Mouse (Mus musculus) CD8-positive naive resting alpha-beta T cell, adult 2 months (primary cell): ENCODE measurements around the gene Borcs7.

Source experiments
- DNase-seq, 2 experiments: peaks; one replicate each; pipeline ENCODE4 v3.0.0; 2022; ENCODE audit warnings: low read depth in 2 of 2, low spot score in 2 of 2

The Borcs7 gene

DNA sequence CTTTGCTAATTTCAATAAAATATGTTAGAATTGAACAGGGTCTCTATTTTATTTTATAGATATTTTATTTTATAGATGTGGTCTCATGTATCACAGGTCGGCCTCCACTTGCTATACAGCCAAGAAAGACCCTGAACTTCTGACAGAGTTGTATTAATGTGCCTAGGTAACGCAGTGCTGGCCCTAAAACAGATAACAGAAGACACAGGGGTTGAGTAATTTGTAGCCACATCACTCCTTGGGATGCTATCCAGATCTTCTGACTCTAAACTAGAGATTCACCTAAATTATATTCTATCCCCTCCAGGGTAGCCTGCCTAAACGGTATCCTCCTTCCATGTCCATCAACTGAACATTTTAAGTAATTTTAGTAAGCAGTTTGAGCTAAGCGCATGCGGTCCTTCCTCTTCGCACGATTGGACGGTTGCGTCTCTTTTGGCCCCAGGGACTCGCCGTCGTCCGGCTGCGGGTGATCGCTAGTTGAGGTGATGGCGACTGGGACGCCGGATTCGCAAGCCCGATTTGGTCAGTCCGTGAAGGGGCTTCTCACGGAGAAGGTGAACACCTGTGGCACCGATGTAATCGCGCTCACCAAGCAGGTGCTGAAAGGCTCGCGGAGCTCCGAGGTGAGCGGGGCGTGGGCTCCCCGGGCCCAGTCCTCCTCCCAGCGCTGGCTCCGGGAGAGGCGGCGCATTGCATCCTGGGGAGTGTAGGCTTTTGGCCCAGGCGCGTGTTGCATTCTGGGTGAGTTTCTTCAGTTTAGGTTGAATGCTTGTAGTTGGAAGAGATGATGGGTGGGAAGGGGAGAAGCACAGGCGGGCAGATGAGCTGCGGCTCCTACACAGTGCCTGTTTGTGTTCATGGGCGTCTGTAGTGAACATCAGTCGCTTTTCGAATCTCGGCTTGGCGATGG lies at the start of gene Borcs7:
Borcs7 (plus strand) TSS at position 447 of the 913 bp plus-strand sequence.
- DNase-seq, result peak; percentile 62 to 71

DNA sequence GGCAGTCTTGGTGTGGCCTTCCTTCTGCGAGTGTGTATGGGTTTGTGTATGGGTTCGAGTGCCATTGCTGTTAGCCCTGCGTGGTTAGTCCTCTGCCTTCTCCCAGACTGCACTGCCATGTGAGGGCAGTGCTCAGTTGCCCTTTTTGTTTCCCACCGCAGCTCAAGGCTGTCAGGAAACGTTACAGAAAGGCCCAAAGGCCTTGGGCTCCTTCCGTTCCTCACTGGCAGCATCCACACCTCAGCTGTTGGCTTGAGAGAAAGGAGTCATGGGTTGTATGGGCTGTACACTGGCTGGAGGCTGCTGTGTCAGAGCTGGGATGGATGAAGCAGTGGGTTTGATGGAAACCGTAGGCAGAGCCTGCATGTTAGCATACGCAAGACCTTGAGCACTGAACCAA lies 48.9 kb upstream of the Borcs7 start:
- DNase-seq, result no peak

DNA sequence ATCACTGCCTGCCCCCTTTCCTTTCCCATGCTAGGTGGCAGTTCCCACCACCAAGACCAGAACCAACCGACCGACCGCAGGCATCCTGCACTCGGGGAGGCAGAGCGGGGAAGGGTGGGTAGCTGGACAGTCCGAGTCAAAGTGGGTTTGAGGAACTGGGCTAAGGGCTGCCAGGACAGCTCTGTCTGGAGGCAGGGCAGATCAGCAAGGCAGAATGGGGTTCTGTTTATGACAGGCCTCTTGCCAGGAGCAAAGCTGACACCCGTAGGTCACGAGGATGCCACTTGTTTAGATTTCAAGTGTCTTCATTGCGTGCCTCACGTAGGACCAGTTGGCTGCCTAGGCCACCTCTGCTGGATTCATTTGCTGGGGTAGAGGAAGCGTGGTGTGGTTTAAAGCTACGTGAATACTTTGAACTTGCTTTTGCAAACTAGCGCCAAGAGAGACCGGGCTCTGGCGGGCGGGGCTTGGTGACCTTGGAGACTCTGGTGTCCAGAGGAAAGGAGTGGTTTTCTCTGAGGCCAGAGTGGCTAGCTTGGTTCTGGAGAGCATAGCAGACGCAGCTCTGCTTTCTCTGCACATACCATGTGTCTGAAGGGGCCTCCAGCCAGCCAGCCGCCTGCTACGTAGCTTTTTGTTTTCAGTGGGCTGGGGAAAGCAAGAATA lies 48.2 kb upstream of the Borcs7 start:
- no peak for DNase-seq

DNA sequence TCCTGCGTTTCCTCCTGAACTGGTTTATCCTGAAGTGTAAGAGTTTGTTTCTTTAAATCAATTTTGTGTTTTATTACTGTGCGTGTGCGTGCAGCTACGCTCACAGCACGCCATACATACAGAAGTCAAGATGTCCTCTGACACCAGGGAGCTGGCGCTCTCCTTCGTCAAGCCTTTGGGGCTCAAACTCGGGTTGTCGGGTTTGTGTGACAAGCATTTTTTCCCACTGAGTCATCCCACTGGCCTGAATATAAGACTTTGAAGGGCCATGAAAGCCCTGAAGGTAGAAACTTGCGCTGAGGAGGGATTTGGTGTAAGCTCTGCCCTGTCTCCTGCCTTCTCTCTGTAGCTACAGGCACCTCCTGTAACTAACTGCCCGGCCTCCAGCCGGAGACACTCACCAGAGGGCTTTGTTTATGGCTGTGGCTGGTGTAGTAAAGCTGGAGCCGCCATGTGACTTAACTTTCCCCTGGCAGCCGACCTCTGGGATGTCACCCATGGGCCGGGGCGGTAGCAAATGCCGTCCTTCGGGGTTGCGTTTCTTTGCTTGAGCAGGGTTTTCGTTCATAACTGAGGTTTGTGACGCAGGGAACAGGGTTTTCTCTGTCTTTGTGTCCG lies 47.5 kb upstream of the Borcs7 start:
- DNase-seq, result no peak

DNA sequence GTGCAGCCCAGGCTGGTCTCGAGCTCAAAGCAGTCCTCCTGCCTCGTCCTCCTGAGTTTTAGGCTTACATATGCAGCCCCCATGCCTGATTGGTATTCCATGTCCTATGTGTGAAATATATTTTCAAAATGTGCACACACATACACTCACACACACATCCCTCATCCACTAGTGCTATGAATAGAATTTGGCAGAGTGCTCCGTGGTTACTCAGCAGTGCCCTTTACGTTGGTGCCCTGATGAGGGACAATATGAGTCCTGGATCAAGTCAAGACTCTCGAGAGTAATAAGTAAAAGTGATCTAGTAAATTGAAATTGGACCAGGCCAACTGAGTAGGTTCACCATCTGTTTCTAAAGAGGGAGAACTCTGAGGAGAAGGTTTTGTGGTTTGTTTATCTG lies 46.5 kb upstream of the Borcs7 start:
- DNase-seq, result no peak

DNA sequence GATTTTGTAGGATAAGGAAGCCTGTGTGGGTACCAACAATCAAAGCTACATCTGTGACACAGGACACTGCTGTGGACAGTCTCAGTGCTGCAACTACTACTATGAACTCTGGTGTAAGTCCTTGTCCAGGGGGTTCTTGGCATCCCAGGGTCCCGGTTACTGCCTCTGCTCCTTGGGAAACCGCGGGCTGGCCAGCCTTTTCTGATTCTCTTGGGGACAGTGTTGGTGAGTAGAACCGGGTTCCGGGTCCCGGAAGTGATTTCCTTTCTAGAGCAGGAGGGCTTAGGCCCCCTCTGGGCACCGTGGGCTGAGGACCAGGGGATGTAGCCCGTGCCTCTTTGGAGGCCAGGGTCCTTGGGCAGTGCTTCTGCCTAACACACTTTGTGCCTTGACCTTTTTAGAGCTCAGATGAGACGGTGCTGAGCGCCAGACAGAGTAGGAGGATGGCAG lies 45.3 kb upstream of the Borcs7 start:
- DNase-seq, result no peak

DNA sequence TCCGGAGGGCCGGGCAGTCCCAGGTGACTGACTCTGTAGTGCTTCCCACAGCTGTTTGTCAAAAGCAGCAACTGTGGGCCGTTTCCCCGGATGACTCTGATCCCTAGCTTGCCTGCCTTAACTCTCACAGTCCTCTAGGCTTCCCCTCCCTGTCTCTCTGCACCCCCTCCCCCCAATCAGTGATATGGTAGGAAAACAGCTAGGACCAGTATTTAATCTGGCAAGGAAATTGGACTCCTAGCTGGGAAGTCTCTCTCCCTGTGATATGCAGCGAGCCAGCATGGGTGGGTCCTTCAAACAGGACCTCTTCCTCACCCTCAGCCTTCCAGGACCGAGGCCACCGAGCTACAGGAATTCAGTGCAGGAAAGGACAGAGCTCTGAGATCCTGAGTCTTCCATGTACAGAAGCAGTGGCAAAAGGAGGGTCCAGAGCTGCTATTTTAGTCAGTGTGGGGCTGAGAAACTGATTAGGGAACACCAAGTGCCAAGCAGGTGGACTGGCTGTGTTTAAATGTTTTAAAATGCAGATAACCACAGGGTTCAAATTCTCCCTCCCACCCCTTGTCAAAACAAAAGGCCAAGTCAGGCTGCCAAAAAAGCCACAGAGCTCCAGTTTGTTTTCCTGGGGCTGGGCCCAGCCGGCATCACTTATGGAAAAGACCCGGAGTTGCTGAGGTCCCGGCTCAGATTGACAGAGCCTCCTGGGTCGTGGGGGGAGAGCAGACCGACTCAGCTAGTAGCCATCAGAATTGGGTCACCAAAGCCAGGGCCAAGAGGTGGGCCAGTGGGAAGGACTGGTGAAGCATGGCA lies 44.7 kb upstream of the Borcs7 start:
- DNase-seq, result no peak

DNA sequence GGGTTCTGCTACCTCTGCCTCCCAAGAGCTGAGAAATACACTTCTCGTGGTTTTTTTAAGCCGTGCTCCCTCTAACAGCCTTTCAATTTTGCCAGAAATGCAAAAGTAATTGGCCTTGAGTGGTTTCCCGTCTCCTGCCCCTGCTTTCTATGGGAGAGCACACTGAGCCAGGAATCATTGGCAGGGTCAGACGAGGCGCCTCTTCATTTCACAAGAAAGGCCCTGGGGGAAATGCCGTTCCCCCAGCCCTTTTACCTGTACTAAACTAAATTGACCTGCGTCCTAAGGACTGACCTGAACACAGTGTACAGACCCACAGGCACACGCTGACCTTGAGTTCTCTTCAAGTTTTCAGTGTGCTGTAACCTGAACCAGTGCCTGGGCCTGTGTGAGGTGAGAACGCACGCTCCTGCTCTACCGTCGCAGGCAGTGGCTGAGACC lies 43.6 kb upstream of the Borcs7 start:
- DNase-seq, result no peak

DNA sequence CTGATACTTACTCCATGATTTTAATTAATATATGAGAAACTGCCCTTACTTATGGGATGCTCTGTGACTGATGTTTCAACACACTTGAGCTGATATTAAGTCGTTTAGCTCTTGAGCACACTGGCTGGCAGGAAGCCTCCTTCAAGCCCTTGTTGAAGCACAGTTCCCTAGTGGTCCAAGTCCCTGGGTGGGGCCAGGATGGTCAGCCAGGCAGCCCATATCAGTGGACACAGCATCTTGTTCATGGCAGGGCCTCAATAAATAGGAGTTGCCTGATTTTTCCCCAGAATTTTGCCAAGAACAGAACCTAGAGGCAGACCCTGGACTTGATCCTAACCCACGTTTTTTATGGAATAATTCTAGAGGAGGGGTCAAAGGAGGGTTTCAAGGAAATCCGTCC lies 42.5 kb upstream of the Borcs7 start:
- no peak for DNase-seq

DNA sequence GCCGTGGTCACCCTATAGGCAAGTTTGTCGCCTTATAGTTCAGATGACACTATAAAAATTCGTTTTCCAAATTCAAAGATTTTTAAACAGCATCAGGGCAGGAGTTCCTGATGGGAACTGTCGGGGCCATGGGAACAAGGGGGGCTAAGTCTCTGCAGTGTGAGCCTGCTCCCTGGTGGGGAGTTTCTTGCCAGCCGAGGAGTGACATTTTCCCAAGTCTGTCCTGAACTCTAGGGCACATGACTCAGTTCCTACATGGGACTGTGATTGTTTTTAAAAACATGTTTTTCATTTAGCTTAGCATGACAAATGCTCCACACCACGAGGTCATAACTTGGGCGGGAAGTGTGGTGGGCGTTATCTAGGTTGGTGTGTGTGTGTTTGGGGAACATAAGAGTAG lies 41.9 kb upstream of the Borcs7 start:
- no peak for DNase-seq

DNA sequence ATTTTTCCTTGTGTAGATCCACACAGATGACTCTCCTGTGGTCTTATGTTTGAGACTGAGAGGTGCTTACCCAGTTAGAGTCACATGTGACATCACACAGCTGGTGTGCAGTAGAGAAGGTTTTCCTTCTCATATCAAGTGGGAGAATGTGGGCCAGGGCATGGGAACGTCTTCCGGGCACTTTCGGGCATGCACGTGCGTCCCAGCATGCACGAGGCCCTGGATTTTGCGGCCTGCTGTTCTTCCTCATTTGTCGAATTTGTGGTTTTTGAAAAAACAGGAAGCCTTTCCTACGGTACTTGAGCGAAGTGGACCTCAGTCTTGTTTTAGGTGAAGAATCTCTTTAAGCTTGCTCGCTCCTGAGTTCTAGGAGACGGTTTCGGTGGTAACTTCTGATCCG lies 41.1 kb upstream of the Borcs7 start:
- DNase-seq, result no peak

DNA sequence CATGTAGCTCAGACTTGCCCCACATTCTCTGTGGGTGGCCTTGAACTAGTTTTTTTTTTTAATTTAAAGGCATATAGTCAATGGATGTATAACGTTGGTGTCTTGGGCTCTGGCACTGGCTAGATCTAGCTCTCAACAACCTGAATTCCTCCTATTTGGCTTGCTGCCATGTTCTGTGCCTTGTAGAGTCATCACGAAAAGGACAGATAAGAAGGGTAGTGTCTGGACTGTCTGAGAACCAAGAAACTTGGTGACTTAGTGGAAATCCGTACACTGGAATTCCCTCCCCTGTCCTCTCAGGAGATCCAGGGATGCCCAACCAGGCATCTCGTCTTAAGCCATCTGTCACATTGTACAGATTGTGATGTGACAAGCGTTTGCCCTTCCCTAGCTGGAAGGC lies 36.5 kb upstream of the Borcs7 start:
- DNase-seq, result no peak

DNA sequence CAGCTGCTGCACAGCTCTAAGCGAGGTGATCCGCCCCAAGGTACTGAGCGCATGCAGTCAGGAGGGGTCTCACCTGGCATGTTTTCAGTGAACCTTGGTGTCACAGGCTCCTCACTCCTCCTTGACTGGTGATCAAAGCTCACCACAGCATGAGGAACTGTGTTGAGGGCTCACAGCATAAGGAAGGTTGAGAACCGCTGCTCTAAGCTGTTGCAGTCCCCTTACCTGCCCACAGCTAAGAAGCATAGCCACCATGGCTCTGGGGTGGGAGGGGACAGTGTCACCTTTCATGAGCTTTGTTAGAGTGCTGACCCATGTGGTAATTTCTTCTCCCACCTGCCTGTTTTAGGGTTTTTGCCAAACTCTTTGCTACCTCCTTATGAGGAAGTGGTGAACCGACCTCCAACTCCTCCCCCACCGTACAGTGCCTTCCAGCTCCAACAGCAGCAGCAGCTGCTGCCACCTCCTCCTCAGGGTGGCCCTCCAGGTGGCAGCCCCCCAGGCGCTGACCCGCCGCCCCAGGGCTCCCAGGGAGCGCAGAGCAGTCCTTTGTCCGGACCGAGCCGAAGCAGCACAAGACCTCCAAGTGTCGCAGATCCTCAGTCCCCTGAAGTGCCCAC lies 36.0 kb upstream of the Borcs7 start:
- peak in 1 of 2 experiments; percentile 9 for DNase-seq

DNA sequence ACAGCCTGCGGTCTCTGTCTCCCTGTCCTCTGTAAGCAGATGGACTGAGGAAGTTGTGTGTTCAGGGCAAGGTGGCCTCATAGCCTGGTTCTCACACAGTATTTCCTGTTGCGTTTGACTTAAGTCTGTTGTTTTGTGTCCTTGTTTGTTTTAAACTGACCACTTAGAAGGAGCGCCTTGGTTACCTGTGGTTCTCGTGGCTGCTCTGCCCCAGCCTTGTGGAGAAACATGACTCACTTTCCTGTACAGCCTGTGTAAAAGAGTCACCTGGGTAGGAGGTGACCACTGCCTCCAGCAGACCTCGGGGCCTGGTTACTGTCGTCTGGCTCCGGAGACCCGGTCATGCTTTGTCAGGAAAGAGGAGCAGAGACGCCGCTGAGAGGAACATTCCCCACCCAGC lies 34.1 kb upstream of the Borcs7 start:
- DNase-seq, result no peak

DNA sequence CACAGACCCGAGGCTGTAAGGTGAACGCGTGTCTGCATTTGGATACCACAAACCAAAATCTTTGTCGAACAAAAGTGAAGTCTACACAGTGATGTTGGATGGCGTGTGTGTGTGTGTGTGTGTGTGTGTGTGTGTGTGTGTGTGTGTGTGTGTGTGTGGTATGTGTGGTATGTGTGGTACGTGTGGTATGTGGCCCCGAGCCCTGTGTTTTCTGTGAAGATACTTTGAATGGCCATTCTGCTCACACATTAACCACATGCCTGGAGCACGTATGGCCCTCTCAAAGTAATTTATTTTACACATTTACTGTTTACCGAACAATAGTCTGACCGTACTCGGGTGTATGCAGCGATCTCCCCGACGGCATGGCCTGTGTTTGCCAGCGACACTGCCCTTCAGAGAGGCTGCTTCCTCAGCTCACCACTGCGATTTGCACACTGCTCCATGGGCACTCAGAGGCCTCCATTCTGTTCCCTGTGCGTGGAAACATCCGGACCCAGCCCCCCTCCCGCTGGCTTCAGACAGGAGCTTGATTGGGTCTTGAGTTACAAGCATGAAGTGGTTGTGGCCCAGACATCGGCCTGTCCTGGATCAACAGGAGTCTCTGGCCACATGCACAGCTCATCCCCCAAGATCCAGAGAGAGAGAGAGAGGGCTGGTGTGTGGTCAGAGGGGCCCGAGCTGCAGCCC lies 33.4 kb upstream of the Borcs7 start:
- no peak for DNase-seq

DNA sequence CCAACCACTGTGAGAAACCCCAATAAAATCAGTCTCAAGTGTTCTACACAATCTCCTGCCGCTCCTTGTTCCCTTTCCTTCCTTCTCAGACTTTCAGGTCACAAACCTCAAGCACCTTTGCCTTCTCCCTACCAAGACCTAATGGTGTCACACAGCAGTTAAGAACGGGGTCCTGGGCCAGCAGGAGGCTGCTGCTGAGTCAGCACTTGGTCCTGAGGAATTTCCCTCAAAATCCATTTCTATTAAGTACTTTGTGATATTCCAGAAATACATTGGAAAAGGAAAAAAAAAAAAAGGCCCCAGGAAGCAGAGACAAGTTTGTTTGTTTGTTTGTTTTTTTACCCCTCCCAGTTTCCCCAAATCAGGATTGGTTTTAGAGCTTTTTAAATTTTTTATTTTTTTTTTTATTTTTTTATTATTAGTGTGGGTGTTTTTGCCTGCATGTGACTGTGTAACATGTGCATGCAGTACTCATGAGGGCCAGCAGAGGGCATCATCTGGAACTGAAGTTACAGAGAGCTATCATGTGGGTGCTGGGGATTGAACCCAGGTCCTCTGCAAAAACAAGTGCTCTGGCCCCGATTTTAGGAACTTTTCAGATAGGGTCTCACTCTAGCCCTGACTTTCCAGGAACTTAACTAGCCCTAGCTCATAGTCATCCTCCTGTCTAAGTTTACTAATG lies 32.2 kb upstream of the Borcs7 start:
- DNase-seq, result peak in 1 of 2 experiments; percentile 27

DNA sequence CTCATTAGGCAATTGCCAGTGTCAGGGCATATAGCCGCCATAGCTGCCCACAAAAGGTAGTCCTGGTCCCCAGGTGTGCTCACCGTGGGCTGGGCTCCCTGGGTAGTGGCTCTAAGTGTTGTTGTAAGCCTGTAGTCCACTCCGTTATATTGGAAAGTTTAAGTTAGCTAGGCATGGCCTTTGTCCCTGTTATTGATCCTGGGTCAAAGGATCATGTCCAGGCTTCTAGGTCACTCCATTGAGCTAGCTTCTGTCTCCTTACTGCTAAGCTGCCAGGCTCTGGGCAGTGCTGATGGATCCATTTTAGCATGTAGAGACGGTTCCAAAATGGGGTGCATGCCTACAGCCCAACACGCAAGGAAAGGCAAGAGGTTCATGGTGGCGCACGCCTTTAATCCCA lies 31.4 kb upstream of the Borcs7 start:
- DNase-seq, result no peak

DNA sequence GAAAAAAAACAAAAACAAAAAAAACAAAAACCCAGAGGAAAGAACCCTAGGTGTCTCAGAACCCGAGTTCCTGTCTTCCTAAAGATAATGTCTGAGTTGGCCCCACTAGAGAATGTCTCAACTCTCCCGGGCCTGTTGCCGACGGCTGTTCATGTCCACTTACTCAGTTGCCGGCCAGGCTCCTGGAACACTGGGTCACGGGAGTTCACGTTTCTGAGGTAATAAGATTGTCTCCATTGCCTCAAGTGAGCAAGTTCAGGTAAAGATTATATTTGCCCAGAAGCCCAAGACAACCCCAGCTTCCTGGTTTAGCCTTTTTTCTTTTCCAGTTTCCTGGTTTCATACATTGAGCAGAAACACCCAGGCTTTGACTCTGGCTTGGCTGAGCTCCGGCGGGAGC lies 30.9 kb upstream of the Borcs7 start:
- DNase-seq, result no peak

DNA sequence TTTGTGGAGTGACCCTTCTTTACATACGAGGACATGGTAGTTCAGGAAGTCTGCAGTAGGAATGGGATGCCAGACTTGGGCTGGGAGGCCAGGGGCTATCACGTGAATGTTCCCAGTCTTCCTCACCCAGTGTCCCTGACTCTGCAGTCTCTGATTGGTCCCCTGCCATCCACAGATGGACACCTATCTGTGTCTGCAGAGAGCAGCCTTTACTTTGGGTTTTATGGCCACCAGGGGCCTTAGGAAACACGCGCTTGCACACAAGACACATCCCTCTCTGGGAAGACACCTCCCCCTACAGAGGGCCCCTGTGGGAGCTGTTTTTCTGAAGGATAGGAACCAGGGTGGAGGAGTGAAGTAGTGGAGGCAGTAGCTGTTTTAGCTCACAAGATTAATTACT lies 28.2 kb upstream of the Borcs7 start:
- no peak for DNase-seq

DNA sequence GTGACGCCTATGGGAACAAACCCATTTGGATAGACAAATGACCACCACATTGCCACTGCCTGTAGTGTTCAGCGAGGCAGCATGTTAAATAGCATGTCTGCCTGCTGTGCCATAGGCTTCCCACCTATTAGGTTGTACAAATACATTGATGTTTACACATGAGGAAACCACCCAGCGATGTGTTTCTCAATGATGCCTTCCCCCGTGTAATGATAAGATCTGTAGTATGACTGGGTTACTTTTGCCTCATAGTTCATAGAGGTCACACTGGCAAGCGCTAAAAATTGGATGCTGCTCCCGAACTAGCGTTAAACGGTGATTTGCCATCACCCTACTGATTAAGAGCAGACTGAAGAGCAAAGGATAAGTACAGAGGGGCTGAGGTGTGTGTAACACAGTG lies 27.5 kb upstream of the Borcs7 start:
- DNase-seq, result no peak
